Mouse (Mus musculus) small intestine, adult 2 months (tissue): ENCODE results near the gene Uap1.

ENCODE experiments used
- CTCF ChIP-seq: fragments of 200-500 bp; IDR thresholded peaks from 2 replicates; pipeline ENCODE4 v1.5.1; 2012; ENCODE audit warnings: low read depth, mild to moderate bottlenecking, control low read depth, inconsistent platforms, low read length, moderate library complexity, mixed read lengths; ENCODE audit not compliant: insufficient replicate concordance, insufficient read length; ENCODE audit errors: extremely low read depth
- POLR2A ChIP-seq: fragments of 200-500 bp; IDR thresholded peaks from 2 replicates; pipeline ENCODE4 v1.6.1; 2012; ENCODE audit warnings: low read depth, mild to moderate bottlenecking, control low read depth, inconsistent platforms, low read length, moderate library complexity

DNA sequence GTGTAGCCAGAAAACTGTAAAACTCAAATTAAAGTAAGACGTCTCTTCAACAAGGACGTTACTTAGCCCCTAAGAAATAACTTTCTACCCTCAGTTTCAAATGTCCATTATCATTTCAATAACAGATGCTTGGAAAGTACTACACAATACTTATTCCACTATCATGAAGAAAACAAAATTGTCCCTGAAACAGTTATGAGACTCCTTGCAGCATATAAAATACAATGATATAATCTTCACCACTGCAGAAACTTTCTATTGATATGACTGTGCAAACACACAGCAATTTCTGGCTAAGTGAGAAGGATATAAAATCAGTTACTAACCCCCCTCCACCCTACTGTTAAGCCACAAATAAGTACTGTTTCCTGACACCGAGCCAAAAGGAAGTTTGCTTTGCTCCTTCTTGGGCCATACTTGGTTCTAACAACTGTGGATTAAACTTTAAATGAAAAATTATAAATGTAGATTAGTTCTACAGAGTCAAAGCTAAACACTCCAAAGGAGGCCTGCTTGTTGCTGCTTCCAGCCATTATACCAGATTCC, 11.3 kb downstream of the Uap1 start:
- no peak for TF ChIP-seq POLR2A
- no peak for TF ChIP-seq CTCF
